Mouse (Mus musculus): Measurements from ENCODE around the gene Rhobtb3.

DNA sequence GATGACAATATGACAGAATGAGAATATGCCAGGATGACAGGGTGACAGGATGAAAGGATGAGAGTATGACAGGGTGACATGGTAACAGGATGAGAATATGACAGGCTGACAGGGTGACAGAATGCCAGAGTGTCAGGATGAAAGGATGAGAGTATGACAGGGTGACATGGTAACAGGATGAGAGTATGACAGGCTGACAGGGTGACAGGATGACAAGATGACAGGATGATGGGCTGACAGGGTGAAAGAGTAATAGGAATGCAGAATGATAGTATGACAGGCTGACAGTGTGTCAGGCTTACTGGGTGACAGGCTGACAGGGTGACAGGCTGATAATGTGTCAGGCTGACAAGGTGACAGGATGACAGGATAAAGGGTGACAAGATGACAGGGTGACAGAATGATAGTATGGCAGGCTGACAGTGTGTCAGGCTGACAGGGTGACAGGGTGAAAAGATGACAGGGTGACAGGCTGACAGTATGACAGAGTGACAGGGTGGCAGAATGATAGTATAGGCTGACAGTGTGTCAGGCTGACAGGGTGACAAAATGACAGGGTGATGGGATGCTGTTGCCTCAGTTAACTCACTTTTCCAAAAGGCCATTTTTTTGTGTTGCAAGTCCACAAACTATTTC, 11.8 kb upstream of the Rhobtb3 start:
- TF ChIP-seq POLR2A (IDR thresholded peaks at IDR 0.05; ENCODE audit: extremely low read depth, insufficient read depth, low read length) (no peak), CTCF (IDR thresholded peaks at IDR 0.05; ENCODE audit: extremely low read depth, insufficient read depth, low read length) (no peak)
